1 mouse cellular context compared by ENCODE assay signal in genomic region chr17:35813245-35813647, GRCm38 (mm10).
TF ChIP-seq lines count a peak whose summit lies in the region.

No protein-coding gene starts in this region.

TF ChIP-seq in CH12.LX, 34 proteins besides CTCF, POLR2A, EP300 and RAD21:
- TF ChIP-seq MEF2A (IDR thresholded peaks at IDR 0.05; ENCODE audit: borderline replicate concordance, low read depth, low read length): 0 out of 2 replicates have a peak, but pooled peaks have one; percentile 21
- no peak for TF ChIP-seq E2F4 (IDR thresholded peaks at IDR 0.05; ENCODE audit: insufficient replicate concordance, low read depth, low read length)
- TF ChIP-seq MAZ (IDR thresholded peaks at IDR 0.05; ENCODE audit: low read depth, low read length): no peak
- no peak; the same call in 1 of the 2 replicates for TF ChIP-seq CHD2 (IDR thresholded peaks at IDR 0.05; ENCODE audit: low read length)
- no peak for TF ChIP-seq GABPA (IDR thresholded peaks at IDR 0.05; ENCODE audit: insufficient replicate concordance, low read depth, low read length)
- TF ChIP-seq ETS1 (conservative IDR thresholded peaks at IDR 0.05; ENCODE audit: low read depth, low read length): peak; percentile 55
- peak; percentile 34; the same call in 1 of the 2 replicates for TF ChIP-seq MXI1 (IDR thresholded peaks at IDR 0.05; ENCODE audit: low read depth, low read length)
- peak; percentile 55; the same call in 1 of the 2 replicates for TF ChIP-seq MYC (IDR thresholded peaks at IDR 0.05; ENCODE audit: low read depth, low read length)
- TF ChIP-seq ZNF384 (IDR thresholded peaks at IDR 0.05; ENCODE audit: low read depth, low read length): peak; percentile 43; the same call in 1 of the 2 replicates
- no peak for TF ChIP-seq UBTF (IDR thresholded peaks at IDR 0.05; ENCODE audit: low read depth, low read length)
- 0 out of 2 replicates have a peak, but pooled peaks have one; percentile 57 for TF ChIP-seq SIN3A (IDR thresholded peaks at IDR 0.05; ENCODE audit: low read length)
- TF ChIP-seq ZKSCAN1 (IDR thresholded peaks at IDR 0.05; ENCODE audit: borderline replicate concordance, low read depth, low read length): no peak
- 0 out of 2 replicates have a peak, but pooled peaks have one; percentile 35 for TF ChIP-seq NELFE (IDR thresholded peaks at IDR 0.05; ENCODE audit: low read depth, low read length)
- peak; percentile 67; the same call in 1 of the 2 replicates for TF ChIP-seq JUN (IDR thresholded peaks at IDR 0.05; ENCODE audit: insufficient read depth, low read depth, low read length)
- no peak for TF ChIP-seq PAX5 (IDR thresholded peaks at IDR 0.05; ENCODE audit: low read length)
- TF ChIP-seq TCF12 (IDR thresholded peaks at IDR 0.05; ENCODE audit: low read depth, low read length): peak; percentile 27; the same call in 1 of the 2 replicates
- peak; percentile 75 for TF ChIP-seq RCOR1 (conservative IDR thresholded peaks at IDR 0.05; ENCODE audit: low read depth, low read length)
- TF ChIP-seq MAX (IDR thresholded peaks at IDR 0.05; ENCODE audit: low read length): peak; percentile 82
- TF ChIP-seq SMC3 (IDR thresholded peaks at IDR 0.05; ENCODE audit: low read depth, low read length): no peak
- peak; percentile 33 for TF ChIP-seq HCFC1 (IDR thresholded peaks at IDR 0.05; ENCODE audit: low read depth, low read length)
- peak; percentile 62 for TF ChIP-seq IRF4 (IDR thresholded peaks at IDR 0.05; ENCODE audit: low read depth, low read length)
- TF ChIP-seq BHLHE40 (IDR thresholded peaks at IDR 0.05; ENCODE audit: low read depth, low read length): no peak; the same call in none of the 2 replicates
- TF ChIP-seq ZC3H11A (IDR thresholded peaks at IDR 0.05; ENCODE audit: low read depth, low read length): no peak
- no peak for TF ChIP-seq NRF1 (IDR thresholded peaks at IDR 0.05; ENCODE audit: low read depth, low read length)
- no peak for TF ChIP-seq ZMIZ1 (IDR thresholded peaks at IDR 0.05; ENCODE audit: low read depth, low read length)
- TF ChIP-seq KAT2A (IDR thresholded peaks at IDR 0.05; ENCODE audit: insufficient replicate concordance, low read length): no peak
- TF ChIP-seq POLR2AphosphoS2 (IDR thresholded peaks at IDR 0.05; ENCODE audit: low read depth, low read length): no peak
- TF ChIP-seq TBP (conservative IDR thresholded peaks at IDR 0.05; ENCODE audit: low read depth, low read length): no peak
- no peak for TF ChIP-seq USF2 (conservative IDR thresholded peaks at IDR 0.05; ENCODE audit: low read depth, low read length)
- no peak for TF ChIP-seq CHD1 (IDR thresholded peaks at IDR 0.05; ENCODE audit: low read depth, low read length)
- TF ChIP-seq USF1 (IDR thresholded peaks at IDR 0.05; ENCODE audit: low read depth, low read length): no peak; the same call in 1 of the 2 replicates
- no peak; the same call in 1 of the 2 replicates for TF ChIP-seq JUND (conservative IDR thresholded peaks at IDR 0.05; ENCODE audit: low read depth, low read length)
- no peak for TF ChIP-seq ELF1 (IDR thresholded peaks at IDR 0.05; ENCODE audit: low read depth, low read length)
- TF ChIP-seq MAFK (IDR thresholded peaks at IDR 0.05; ENCODE audit: insufficient replicate concordance, low read length): no peak
